Mouse (Mus musculus) neural tube, embryonic 11.5 days (tissue): Measurements from ENCODE around the gene Bmper. TPM values are rescaled to one million over a fixed set of nuclear protein-coding genes. Genes with fewer than 3 reads are reported as not detected.

Source experiments
- ATAC-seq: fragments of 200-750 bp; cut with Nextera tagmentation; 2 replicates; pipeline ENCODE4 v1.8.0; 2017; ENCODE audit warnings: moderate number of reproducible peaks, mild to moderate bottlenecking, moderate TSS enrichment, moderate library complexity; ENCODE audit not compliant: insufficient read depth, low FRiP score, low TSS enrichment
- DNase-seq: peaks from one replicate; pipeline ENCODE4 v3.0.0-alpha.2; 2015; ENCODE audit warnings: low spot score
- H3K27ac ChIP-seq: fragments of 300-500 bp; sonication (generic); 2 replicates; pipeline ENCODE4 v1.5.1; 2014; ENCODE audit warnings: low read depth, mild to moderate bottlenecking, low read length
- H3K27me3 ChIP-seq: fragments of 300-500 bp; sonication (generic); 2 replicates; pipeline ENCODE4 v1.6.1; 2014; ENCODE audit warnings: mild to moderate bottlenecking, low read length, mixed read lengths; ENCODE audit not compliant: control insufficient read depth, insufficient read depth
- H3K36me3 ChIP-seq: fragments of 300-500 bp; sonication (generic); 2 replicates; pipeline ENCODE4 v1.6.1; 2014; ENCODE audit warnings: mild to moderate bottlenecking, low read length, moderate library complexity, mixed read lengths; ENCODE audit not compliant: control insufficient read depth, insufficient read depth
- H3K4me1 ChIP-seq: fragments of 300-500 bp; sonication (generic); 2 replicates; pipeline ENCODE4 v1.6.1; 2014; ENCODE audit warnings: low read length, mixed read lengths; ENCODE audit not compliant: control insufficient read depth, insufficient read depth
- H3K4me2 ChIP-seq: fragments of 300-500 bp; sonication (generic); 2 replicates; pipeline ENCODE4 v1.6.1; 2014; ENCODE audit warnings: low read depth, mild to moderate bottlenecking, moderate library complexity
- H3K4me3 ChIP-seq: fragments of 300-500 bp; sonication (generic); 2 replicates; pipeline ENCODE4 v1.5.1; 2014; ENCODE audit warnings: low read depth, low read length
- H3K9ac ChIP-seq: fragments of 300-500 bp; sonication (generic); 2 replicates; pipeline ENCODE4 v1.6.1; 2014; ENCODE audit warnings: mild to moderate bottlenecking, low read length
- H3K9me3 ChIP-seq: fragments of 300-500 bp; sonication (generic); 2 replicates; pipeline ENCODE4 v1.6.1; 2016; ENCODE audit warnings: low read length; ENCODE audit not compliant: control insufficient read depth
- WGBS: fragments of 180-500 bp; shearing (Covaris S2); extraction: QIAGEN DNeasy Blood & Tissue Kit; methylation state at CpG from one replicate; pipeline ENCODE4 v1.1.7; 2014; 5-methylcytosine and 5-hydroxymethylcytosine counted together
- polyA plus RNA-seq: library from polyadenylated mRNA; unstranded; fragments of >200 nt; fragmentation: Nextera tagmentation; extraction: Ambion mirVana; gene quantifications from 2 replicates; pipeline ENCODE4 v1.2.1, GENCODE M21; 2014

The Bmper gene
- polyA plus RNA-seq, 1 experiment from 2014 or later: 10.5 TPM

- Histone ChIP-seq H3K4me1 (no peaks in the 10 kb centered on the region), H3K27me3 (no peaks in the 10 kb centered on the region), H3K9me3 (no peaks in the 10 kb centered on the region), H3K36me3 (no peaks in the 10 kb centered on the region), H3K4me2 (no peak overlapping the region), H3K4me3 (no peak overlapping the region), H3K9ac (no peak overlapping the region), H3K27ac (no peak overlapping the region)
- WGBS: 45% methylated on average over 3 of the region's 3 CpGs
- DNase-seq (peak; percentile 25), ATAC-seq (peak; percentile 75; the same call in 1 of the 2 replicates)
These were observed 240.2 kb downstream of the Bmper start for GRCm38 (mm10) chr9:23462949-23463608.

DNA sequence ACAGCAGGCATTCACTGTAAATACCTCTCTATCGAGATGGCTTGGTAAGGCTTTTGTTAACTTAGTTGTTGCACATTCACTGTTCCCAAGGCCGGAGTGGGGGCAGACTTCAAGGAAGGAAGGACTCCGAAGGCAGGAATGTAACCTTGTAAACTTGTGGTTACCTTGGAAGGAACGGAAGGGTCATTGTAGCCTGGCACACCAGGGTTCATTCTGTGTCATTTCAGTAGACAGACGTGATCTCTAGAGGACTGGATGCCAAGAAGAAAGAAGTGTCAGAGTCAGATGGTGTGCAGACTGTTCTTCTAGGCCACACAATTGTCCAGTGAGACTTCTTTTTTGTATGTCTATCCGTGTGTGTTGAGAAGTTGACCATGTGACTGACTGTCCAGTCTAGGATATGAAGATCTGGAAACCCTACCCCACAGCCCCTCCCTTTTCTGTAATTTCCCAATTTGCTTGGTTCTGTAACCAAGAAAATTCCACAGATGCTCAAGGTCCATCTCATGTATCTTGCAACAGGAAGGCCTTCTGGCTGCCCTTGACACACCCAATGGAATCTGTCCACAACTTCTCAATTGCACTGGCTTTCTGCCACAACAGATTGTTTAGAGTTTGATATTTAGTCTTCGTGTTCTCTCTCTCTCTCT is 242.2 kb downstream of the Bmper start:
- H3K4me1 ChIP-seq: no peaks in the 10 kb centered on the region
- H3K27me3 ChIP-seq: no peaks in the 10 kb centered on the region
- 84% methylated on average over 7 of the region's 7 CpGs for WGBS
- DNase-seq: no peak
- H3K9ac ChIP-seq: no peak overlapping the region
- no peak overlapping the region for H3K4me3 ChIP-seq
- H3K9me3 ChIP-seq: no peaks in the 10 kb centered on the region
- no peak for ATAC-seq
- no peak overlapping the region for H3K4me2 ChIP-seq
- H3K27ac ChIP-seq: no peak overlapping the region
- H3K36me3 ChIP-seq: no peaks in the 10 kb centered on the region

DNA sequence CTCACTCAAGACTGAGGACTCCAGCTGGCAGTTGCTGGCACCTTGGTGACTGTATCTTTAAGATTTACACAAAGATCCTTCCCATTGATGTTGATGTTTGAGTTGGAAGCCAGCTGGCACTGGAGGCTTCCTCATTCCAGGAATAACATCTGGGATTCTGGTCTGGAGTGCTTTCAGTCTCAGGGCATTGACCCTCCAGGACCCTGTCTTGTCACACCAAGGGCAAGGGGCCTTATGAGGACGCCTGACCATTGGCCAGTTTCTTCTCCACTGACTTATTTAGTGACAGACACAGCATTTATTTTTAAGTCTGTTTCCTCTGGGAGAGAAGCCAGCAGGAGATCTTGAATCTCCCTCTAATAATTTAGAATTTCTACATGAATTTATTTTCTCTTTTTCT is 247.0 kb downstream of the Bmper start:
- Histone ChIP-seq H3K4me2 (no peak overlapping the region), H3K4me1 (no peaks in the 10 kb centered on the region), H3K27ac (no peak overlapping the region), H3K36me3 (no peaks in the 10 kb centered on the region), H3K9ac (no peak overlapping the region), H3K4me3 (no peak overlapping the region), H3K27me3 (no peaks in the 10 kb centered on the region), H3K9me3 (no peaks in the 10 kb centered on the region)
- ATAC-seq (no peak), DNase-seq (no peak)
- 54% methylated on average over 1 of the region's 1 CpGs for WGBS

DNA sequence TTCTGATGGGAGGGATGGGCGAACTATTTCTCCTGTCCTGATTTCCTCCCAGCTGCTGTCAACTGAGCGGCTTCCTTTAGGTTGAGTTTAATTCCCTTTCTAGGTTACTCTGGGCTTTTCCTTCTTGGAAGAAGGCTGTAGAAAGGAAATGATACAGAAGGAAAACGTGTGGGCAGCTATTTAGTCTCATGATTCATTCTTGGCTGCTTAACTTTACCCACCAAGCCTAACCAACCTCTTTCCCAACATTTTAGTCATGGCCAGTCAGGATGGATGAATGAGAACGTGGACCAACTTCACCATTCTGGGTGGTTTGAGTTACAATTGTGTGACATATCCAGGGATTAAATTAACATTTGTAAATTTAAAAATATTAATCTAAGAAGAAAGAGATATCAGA is 263.0 kb downstream of the Bmper start:
- Histone ChIP-seq H3K9ac (no peak overlapping the region), H3K27me3 (no peaks in the 10 kb centered on the region), H3K4me3 (no peak overlapping the region), H3K36me3 (no peaks in the 10 kb centered on the region), H3K27ac (no peak overlapping the region), H3K4me1 (no peaks in the 10 kb centered on the region), H3K4me2 (no peak overlapping the region), H3K9me3 (no peaks in the 10 kb centered on the region)
- ATAC-seq (no peak), DNase-seq (no peak)
- WGBS: 83% methylated on average over 4 of the region's 4 CpGs

- DNase-seq (no peak), ATAC-seq (no peak)
- Histone ChIP-seq H3K4me2 (no peak overlapping the region), H3K27me3 (no peaks in the 10 kb centered on the region), H3K9ac (no peak overlapping the region), H3K27ac (no peak overlapping the region), H3K4me3 (no peak overlapping the region), H3K36me3 (no peaks in the 10 kb centered on the region), H3K4me1 (no peaks in the 10 kb centered on the region), H3K9me3 (no peaks in the 10 kb centered on the region)
- 55% methylated on average over 5 of the region's 5 CpGs for WGBS
These were observed 264.0 kb downstream of the Bmper start for GRCm38 (mm10) chr9:23486725-23487378.

- H3K4me3 ChIP-seq: no peak overlapping the region
- H3K9ac ChIP-seq: no peak overlapping the region
- ATAC-seq (no peak), DNase-seq (no peak)
- H3K4me2 ChIP-seq: no peak overlapping the region
- H3K4me1 ChIP-seq: no peaks in the 10 kb centered on the region
- no peaks in the 10 kb centered on the region for H3K36me3 ChIP-seq
- H3K9me3 ChIP-seq: no peaks in the 10 kb centered on the region
- no peak overlapping the region for H3K27ac ChIP-seq
- 88% methylated on average over 5 of the region's 5 CpGs for WGBS
- no peaks in the 10 kb centered on the region for H3K27me3 ChIP-seq
These were observed 265.4 kb downstream of the Bmper start for GRCm38 (mm10) chr9:23488265-23488664.

DNA sequence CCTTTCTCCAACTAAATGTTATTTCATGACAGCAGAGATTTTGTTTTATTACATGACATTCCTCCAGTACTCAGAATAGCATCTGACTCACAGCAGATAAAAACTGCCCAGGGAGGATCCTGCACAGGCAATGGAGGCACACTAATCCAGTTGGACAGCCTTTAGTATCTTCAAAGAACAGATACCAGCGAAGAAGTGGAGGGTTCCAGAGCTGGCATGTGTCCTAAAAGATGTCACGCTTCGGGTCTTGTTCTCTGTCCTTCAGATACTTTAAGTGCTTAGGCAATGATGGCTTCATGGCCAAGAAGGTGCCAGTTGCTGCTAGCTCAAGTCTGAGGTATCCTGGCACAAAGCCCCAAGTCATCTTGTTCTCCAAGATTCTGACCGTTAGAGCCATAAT is 272.5 kb downstream of the Bmper start:
- no peak for ATAC-seq
- DNase-seq: no peak
- no peaks in the 10 kb centered on the region for H3K4me1 ChIP-seq
- no peak overlapping the region for H3K9ac ChIP-seq
- H3K27ac ChIP-seq: no peak overlapping the region
- 88% methylated on average over 4 of the region's 4 CpGs for WGBS
- H3K4me2 ChIP-seq: no peak overlapping the region
- H3K4me3 ChIP-seq: no peak overlapping the region
- H3K9me3 ChIP-seq: no peaks in the 10 kb centered on the region
- H3K27me3 ChIP-seq: no peaks in the 10 kb centered on the region
- H3K36me3 ChIP-seq: no peaks in the 10 kb centered on the region

DNA sequence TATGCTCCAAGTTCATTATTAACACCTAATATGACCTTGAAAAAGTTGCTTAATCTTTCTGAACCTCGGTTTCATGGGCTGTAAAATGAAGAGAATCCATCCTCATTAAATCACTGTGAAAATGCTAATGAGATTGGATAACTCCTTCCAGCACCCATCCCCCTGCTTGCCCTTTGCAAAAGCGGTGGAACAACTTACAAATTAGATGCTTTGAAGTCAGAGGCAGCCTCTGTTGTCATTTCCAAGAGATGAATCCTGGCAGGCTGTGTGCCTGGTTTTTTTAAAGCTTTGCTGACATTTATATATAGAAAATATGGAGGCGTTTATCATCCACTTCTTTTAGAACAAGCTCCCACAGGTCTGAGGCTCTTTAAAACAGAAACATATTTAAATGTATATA is 274.8 kb downstream of the Bmper start:
- 26% methylated on average over 3 of the region's 3 CpGs for WGBS
- Histone ChIP-seq H3K4me2 (no peak overlapping the region), H3K27ac (no peak overlapping the region), H3K9ac (no peak overlapping the region), H3K4me1 (no peaks in the 10 kb centered on the region), H3K27me3 (no peaks in the 10 kb centered on the region), H3K36me3 (no peaks in the 10 kb centered on the region), H3K9me3 (no peaks in the 10 kb centered on the region), H3K4me3 (no peak overlapping the region)
- ATAC-seq: no peak
- DNase-seq: no peak

DNA sequence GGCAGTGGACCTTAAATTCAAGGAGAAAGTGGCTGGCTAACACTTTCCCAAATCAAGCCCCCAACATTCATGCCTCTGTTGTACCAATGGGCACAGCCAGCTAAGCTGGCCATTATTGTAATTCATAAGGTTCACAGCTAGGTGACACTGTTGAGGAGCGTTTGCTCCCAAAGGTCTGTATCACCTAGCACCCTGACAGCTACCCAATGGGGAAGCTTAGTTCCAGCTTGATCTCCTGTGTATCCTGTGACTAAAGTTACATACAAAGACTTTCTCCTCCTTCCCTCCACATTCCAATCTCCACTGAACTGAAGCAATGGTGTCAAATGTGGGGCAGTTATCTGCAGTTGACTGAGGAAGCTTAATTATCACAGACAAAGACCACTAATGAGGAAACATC is 311.0 kb downstream of the Bmper start:
- no peak overlapping the region for H3K4me3 ChIP-seq
- no peaks in the 10 kb centered on the region for H3K4me1 ChIP-seq
- H3K9me3 ChIP-seq: no peaks in the 10 kb centered on the region
- no peak overlapping the region for H3K4me2 ChIP-seq
- no peak overlapping the region for H3K27ac ChIP-seq
- 34% methylated on average over 1 of the region's 1 CpGs for WGBS
- DNase-seq (no peak), ATAC-seq (no peak)
- no peaks in the 10 kb centered on the region for H3K36me3 ChIP-seq
- no peaks in the 10 kb centered on the region for H3K27me3 ChIP-seq
- H3K9ac ChIP-seq: no peak overlapping the region
